Mouse (Mus musculus) forebrain, embryonic 10.5 days (tissue): ENCODE measurements around the gene Cep63. TPM values are rescaled to one million over a fixed set of nuclear protein-coding genes. Genes with fewer than 3 reads are reported as not detected.

Source experiments
- DNase-seq: peaks from one replicate; pipeline ENCODE4 v3.0.0-alpha.2; 2017; ENCODE audit warnings: low spot score; ENCODE audit errors: extremely low spot score
- H3K27ac ChIP-seq: fragments of 300-500 bp; sonication (generic); 2 replicates; pipeline ENCODE4 v1.5.1; 2016; ENCODE audit warnings: mild to moderate bottlenecking
- H3K27me3 ChIP-seq: fragments of 300-500 bp; sonication (generic); 2 replicates; pipeline ENCODE4 v1.6.1; 2016; ENCODE audit warnings: mild to moderate bottlenecking; ENCODE audit not compliant: poor library complexity, severe bottlenecking
- H3K36me3 ChIP-seq: fragments of 300-500 bp; sonication (generic); replicated peaks from 2 replicates; pipeline ENCODE4 v1.6.1; 2016; ENCODE audit warnings: mild to moderate bottlenecking, moderate library complexity
- H3K4me1 ChIP-seq: fragments of 300-500 bp; sonication (generic); 2 replicates; pipeline ENCODE4 v1.6.1; 2016
- H3K4me3 ChIP-seq: fragments of 300-500 bp; sonication (generic); 2 replicates; pipeline ENCODE4 v1.5.1; 2016; ENCODE audit warnings: mild to moderate bottlenecking, moderate library complexity
- H3K9me3 ChIP-seq: fragments of 300-500 bp; sonication (generic); 2 replicates; pipeline ENCODE4 v1.6.1; 2016; ENCODE audit warnings: mild to moderate bottlenecking, moderate library complexity
- WGBS: fragments of 180-500 bp; shearing (Covaris S2); methylation state at CpG from one replicate; pipeline ENCODE4 v1.1.7; 2016; 5-methylcytosine and 5-hydroxymethylcytosine counted together
- polyA plus RNA-seq: library from polyadenylated mRNA; unstranded; fragments of >200 nt; fragmentation: Nextera tagmentation; extraction: Ambion mirVana; gene quantifications from 2 replicates; pipeline ENCODE4 v1.2.1, GENCODE M21; 2016

Gene Cep63
- polyA plus RNA-seq, 1 experiment from 2014 or later, result 56.2 TPM

DNA sequence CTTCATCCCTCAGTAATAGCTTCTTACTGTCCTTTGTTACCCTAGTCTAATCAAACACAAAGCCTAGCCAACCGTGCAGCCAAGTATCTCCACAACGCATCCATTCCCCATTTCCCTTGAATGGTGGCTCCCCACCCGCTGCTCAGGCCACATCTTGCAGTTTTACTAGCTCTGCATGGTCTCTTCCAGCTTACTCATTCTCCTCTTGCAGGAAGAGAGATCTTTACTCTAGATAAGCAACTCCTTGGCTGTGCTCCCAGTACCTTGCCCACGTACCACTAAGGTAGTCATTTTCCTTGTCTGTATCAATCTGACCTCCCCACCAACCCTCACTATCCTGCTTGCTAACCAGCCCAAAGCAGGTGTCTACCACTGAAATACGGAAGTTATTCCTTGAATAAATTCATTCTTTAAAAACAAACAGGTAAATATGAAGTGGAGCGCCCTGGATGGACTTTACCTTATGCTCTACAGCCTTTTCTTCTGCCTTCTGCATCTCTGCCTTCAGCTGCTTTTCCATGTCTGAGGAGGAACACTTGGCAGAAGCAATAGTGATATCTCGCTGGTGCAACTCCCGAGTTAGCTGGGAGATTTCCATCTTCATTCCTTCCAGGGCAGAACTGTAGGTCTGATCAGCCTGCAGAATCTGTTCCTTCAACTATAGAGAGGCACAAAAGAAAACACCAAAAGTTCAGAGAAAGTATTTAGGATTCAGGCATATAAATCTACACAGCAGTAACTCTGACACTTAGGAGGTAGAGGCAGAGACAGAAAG is 30.5 kb downstream of the Cep63 start:
- Histone ChIP-seq H3K27me3 (no peaks in the 10 kb centered on the region), H3K4me3 (no peak overlapping the region), H3K4me1 (peaks cover 13% of the 10 kb centered on the region), H3K36me3 (peaks cover 66% of the 10 kb centered on the region), H3K27ac (no peak overlapping the region), H3K9me3 (no peaks in the 10 kb centered on the region)
- 80% methylated on average over 8 of the region's 8 CpGs for WGBS
- no peak for DNase-seq

DNA sequence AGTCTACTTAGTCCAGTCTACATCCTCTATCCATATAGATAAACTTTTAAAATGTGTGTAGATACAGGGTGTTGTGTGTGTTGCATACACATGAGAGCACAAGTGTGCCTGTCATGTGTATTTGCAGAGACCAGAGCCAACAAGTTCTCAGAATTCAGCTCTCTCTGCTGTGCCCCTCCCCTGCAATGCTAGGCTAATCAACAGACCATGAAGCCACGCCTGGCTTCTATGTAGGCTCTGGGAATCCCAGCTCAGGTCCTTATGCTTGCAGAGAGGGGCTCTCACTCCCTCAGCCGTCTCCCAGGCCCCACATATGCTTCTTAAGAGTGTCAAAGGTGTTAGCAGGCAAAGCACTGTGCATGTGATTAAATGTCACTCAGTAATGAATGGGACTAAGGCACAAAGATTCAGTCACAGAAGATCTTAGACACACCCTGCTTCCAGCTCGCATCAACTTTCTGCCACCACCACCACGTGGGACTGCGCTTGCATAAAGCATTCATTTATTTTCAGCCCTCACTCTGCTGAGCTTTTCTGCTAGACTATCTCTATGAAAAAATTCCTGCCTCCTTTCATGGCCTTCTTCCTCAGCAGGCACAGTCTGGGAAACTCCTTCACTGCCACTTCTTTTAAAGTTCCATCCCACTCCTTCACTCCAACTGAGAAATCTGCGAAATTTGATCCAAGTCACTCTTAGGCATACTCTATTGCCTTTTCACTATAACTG is 31.5 kb downstream of the Cep63 start:
- Histone ChIP-seq H3K4me3 (no peak overlapping the region), H3K4me1 (peaks cover 13% of the 10 kb centered on the region), H3K9me3 (no peaks in the 10 kb centered on the region), H3K27me3 (no peaks in the 10 kb centered on the region), H3K27ac (0 out of 2 replicates have a peak overlapping the region, but pooled peaks have one; percentile 15), H3K36me3 (peaks cover 62% of the 10 kb centered on the region)
- DNase-seq, result no peak
- 67% methylated on average over 6 of the region's 6 CpGs for WGBS

DNA sequence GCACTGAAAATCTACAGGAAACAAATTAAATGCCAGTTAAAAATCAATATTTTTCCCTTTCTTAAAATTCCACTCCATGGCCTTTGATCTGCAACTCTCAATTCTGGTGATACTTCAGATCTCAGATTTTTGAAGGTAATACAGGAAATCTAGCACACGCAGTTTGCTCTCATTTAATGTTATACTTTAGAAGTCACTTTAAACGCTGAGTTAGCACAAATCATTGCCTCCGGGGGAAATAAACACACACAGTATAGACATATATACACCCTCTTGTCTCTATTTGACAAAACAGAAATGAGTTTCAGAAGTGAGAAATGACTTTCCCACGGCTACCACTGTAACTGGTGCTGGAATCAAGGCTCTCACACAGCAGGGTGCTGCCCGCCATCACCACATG is 39.0 kb downstream of the Cep63 start:
- Histone ChIP-seq H3K27ac (no peak overlapping the region), H3K4me1 (no peaks in the 10 kb centered on the region), H3K27me3 (no peaks in the 10 kb centered on the region), H3K36me3 (peaks cover 57% of the 10 kb centered on the region), H3K4me3 (no peak overlapping the region), H3K9me3 (no peaks in the 10 kb centered on the region)
- DNase-seq, result no peak
- 90% methylated on average over 5 of the region's 5 CpGs for WGBS

DNA sequence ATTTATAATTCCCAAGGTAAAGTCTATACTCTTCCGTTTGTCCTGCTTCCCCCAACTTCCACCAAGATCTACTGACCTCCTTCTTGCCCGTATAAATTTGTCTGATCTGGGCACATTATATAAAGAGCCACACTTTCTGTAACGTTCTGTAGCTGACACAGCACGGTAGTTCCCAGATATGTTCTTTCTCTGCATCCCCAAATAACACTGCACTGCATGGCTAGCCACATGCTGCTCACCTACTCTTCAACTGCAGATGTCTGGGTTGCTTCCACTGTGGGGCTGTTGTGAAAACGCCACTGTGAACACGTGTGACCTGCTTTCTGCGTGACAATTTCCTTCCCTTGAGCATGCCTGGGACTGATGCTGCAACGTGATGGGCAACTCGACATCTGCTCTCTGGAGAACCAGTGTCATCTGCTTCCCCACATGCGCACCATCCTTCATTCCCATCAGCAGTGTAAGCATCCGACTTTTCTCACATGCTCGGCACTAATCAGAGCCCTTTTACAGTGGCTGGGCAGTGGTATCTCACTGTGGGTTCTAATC is 44.3 kb downstream of the Cep63 start:
- no peak overlapping the region for H3K27ac ChIP-seq
- no peaks in the 10 kb centered on the region for H3K9me3 ChIP-seq
- H3K4me3 ChIP-seq, result no peak overlapping the region
- 90% methylated on average over 12 of the region's 12 CpGs for WGBS
- DNase-seq, result no peak
- peaks cover 31% of the 10 kb centered on the region for H3K36me3 ChIP-seq
- H3K27me3 ChIP-seq, result no peaks in the 10 kb centered on the region
- no peaks in the 10 kb centered on the region for H3K4me1 ChIP-seq

DNA sequence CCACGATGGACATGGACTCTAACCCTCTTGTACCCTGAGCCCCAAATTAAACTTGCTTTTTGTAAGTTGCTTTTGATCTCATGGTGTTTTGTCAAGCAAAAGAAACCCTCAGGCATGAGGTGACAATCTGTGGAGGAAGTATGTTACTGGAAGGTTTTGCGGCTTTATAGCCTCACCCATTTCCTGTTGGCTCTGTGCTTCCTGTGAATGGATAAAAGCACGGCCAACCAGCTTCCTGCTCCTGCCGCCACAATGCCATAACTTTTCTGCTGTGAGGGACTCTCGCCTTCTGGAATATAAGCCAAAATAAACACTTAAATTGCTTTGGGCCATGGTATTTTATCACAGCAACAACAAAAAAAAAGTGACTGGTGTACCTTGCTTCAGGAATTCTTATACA is 48.9 kb downstream of the Cep63 start:
- Histone ChIP-seq H3K4me1 (peaks cover 16% of the 10 kb centered on the region), H3K27ac (no peak overlapping the region), H3K9me3 (no peaks in the 10 kb centered on the region), H3K36me3 (no peaks in the 10 kb centered on the region), H3K27me3 (no peaks in the 10 kb centered on the region), H3K4me3 (no peak overlapping the region)
- DNase-seq, result no peak
- WGBS, result 83% methylated on average over 5 of the region's 5 CpGs

DNA sequence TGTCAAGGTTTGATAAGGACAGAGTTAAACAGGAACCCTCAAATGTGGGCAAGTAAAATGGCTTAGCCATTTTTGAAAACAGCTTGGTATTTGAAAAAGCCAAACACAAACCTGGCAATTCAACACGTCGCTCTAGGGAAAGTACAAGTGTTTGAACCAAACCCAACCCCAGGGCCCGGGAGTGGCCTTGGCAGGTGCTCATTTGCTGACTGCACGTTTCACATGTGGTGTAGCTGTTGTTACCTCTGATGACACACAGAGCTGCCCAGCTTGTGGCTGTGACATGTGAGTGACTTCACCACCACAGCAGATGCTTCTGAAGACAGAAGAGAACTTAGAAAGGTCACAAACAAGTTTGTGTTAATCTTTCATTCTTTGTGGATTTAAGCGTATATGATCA is 53.4 kb downstream of the Cep63 start:
- Histone ChIP-seq H3K9me3 (no peaks in the 10 kb centered on the region), H3K4me3 (no peak overlapping the region), H3K36me3 (no peaks in the 10 kb centered on the region), H3K4me1 (peaks cover 16% of the 10 kb centered on the region), H3K27ac (no peak overlapping the region), H3K27me3 (no peaks in the 10 kb centered on the region)
- 90% methylated on average over 5 of the region's 5 CpGs for WGBS
- DNase-seq, result no peak

DNA sequence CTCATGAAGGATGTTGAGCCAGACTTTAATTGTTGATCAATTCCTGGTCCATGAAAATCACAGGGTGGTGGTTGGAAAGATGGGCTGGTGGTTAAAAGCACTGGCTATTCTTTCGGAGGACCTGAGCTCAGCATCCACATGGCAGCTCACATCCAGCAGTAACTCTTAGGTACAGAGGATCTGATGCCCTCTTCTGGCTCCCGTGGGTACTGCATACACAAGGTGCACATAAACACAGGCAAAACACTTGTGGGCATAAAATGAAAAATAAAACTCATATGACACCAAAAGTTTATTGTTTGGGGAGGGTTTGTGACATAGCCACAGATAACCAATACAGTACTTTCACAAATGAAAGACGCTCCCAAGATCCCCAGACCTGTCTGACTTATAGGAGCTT is 67.9 kb downstream of the Cep63 start:
- no peak for DNase-seq
- H3K27me3 ChIP-seq, result no peaks in the 10 kb centered on the region
- 95% methylated on average over 3 of the region's 3 CpGs for WGBS

DNA sequence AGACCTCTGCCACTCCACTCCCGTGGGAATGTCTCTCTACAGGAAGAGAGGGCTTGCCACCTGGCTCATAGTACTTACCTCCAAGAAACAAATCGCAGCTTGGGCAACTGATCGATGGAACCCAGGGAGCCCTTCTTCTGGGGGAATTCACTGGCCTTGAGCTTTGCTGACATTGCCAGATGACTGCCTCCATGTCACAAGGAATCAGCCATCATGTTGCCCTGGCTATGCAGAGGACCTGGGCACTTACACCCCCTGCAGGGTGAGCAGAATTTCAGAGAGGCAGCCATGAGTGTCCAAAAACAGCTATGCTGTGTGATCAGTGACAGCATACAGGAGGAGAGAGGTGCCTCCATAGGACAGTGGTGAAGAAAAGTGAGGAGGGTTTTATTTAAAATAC is 72.6 kb downstream of the Cep63 start:
- Histone ChIP-seq H3K9me3 (no peaks in the 10 kb centered on the region; the same call in 1 of the 2 replicates), H3K27ac (no peak overlapping the region), H3K36me3 (no peaks in the 10 kb centered on the region), H3K27me3 (peaks cover 26% of the 10 kb centered on the region), H3K4me1 (no peaks in the 10 kb centered on the region), H3K4me3 (no peak overlapping the region)
- DNase-seq, result no peak
- WGBS, result 91% methylated on average over 3 of the region's 3 CpGs

More for the DNA sequence above, 67.9 kb downstream of the Cep63 start:
- H3K9me3 ChIP-seq, result no peaks in the 10 kb centered on the region; the same call in 1 of the 2 replicates
- no peaks in the 10 kb centered on the region for H3K36me3 ChIP-seq
- no peaks in the 10 kb centered on the region for H3K4me1 ChIP-seq
- H3K27ac ChIP-seq, result no peak overlapping the region
- no peak overlapping the region for H3K4me3 ChIP-seq

DNA sequence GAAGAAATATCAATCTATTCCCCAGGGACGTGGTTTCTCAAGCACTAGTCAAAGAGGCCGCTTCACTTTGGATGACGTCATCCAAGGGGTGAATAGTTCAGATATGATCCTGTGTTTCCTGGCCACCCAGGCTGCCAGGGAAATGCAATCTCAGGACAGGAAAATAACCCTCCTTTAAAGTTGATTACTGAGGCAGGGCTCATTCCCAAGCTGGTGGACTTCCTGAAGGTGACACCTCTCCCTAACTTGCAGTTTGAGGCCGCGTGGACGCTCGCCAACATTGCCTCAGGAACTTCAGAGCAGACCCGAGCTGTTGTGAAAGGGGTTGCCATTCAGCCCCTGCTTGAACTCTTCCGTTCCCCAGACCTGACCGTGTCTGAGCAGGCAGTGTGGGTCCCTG is 74.6 kb downstream of the Cep63 start:
- peaks cover 45% of the 10 kb centered on the region for H3K27me3 ChIP-seq
- WGBS, result 88% methylated on average over 10 of the region's 10 CpGs
- H3K4me3 ChIP-seq, result no peak overlapping the region
- no peak overlapping the region for H3K27ac ChIP-seq
- H3K36me3 ChIP-seq, result no peaks in the 10 kb centered on the region
- DNase-seq, result no peak
- no peaks in the 10 kb centered on the region for H3K9me3 ChIP-seq
- peaks cover 7% of the 10 kb centered on the region for H3K4me1 ChIP-seq

DNA sequence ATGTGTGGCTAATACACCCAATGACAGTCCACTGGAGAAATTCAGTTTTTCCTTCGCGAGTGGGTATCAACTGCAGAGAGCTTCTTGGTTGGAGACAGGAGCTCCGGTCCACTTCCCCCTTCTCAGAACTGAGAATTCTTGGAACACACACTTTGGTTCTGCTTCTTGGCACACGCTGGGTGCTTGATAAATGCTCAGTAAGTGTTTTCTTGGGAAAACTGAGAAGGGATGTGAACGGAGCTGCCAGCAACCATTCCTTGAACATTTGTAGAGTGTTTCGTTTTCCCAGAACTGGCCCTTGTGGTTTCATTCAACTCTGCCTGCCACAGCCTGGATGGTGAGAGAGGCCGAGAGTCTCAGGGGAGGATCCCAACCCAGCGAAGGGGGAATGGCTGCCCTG is 77.1 kb downstream of the Cep63 start:
- 87% methylated on average over 8 of the region's 8 CpGs for WGBS
- DNase-seq, result no peak
- Histone ChIP-seq H3K4me1 (peaks cover 30% of the 10 kb centered on the region), H3K9me3 (no peaks in the 10 kb centered on the region), H3K36me3 (no peaks in the 10 kb centered on the region), H3K27ac (no peak overlapping the region), H3K27me3 (peaks cover 57% of the 10 kb centered on the region), H3K4me3 (no peak overlapping the region)

DNA sequence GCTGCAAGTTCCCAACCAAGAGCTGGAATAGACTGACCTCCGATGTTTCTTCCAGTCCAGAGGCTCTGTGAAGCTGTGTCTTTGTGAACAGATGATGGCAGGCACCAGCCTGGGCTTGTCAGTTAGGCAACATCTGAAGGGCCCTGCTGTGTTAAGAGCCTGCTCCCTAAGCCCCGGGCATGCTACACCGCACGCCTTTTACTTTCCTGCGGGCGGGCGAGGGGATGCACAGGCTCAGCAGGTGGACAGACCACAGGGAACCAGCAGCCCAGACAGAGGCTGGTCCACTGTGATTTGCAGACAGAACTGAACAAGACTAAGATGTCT is 79.3 kb downstream of the Cep63 start:
- no peak overlapping the region for H3K27ac ChIP-seq

DNA sequence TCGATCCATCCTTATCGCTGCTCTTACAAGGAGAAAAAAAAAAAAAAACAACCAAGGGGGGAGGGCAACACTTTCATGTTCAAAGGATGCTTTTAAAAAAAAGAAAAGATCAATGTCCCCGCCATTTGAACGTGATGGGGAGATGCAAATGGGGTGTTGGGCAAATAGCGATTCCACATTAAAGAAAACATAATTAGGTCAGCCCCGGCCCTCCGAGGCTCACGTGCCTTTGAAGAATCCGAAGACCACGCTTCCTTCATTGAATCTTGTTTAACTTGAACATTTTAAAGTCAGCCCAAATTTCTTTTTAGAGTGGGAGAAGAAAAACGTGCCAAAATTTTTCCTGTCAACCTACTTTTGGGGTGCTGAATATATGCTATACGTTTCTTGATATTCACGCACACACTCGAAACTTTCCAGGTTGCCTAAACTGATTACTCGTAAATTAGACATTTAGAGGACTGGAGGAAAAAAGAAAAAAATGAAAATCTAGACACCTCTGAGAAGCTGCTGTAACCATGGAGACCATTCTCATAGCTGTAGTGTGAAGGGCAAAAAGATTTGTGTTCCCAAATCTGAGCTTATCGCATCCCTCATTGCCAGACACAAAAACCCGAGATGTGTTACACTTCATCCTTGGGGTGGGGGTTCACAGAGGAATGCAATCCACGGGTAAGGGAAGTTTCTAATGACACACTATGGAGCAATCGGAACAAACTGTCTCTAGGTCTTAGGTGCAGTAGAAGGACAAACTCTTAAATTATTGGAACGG is 79.9 kb downstream of the Cep63 start:
- peaks cover 84% of the 10 kb centered on the region for H3K27me3 ChIP-seq

More for the DNA sequence above, 79.3 kb downstream of the Cep63 start:
- no peak for DNase-seq
- no peak overlapping the region for H3K4me3 ChIP-seq
- WGBS, result 28% methylated on average over 7 of the region's 7 CpGs
- H3K9me3 ChIP-seq, result no peaks in the 10 kb centered on the region
- peaks cover 79% of the 10 kb centered on the region for H3K27me3 ChIP-seq
- no peaks in the 10 kb centered on the region for H3K36me3 ChIP-seq
- peaks cover 48% of the 10 kb centered on the region for H3K4me1 ChIP-seq

More for the DNA sequence above, 79.9 kb downstream of the Cep63 start:
- WGBS, result 61% methylated on average over 20 of the region's 20 CpGs
- Histone ChIP-seq H3K36me3 (no peaks in the 10 kb centered on the region), H3K9me3 (no peaks in the 10 kb centered on the region), H3K27ac (no peak overlapping the region), H3K4me1 (peaks cover 48% of the 10 kb centered on the region), H3K4me3 (peak overlapping the region; percentile 51; the same call in 1 of the 2 replicates)
- no peak for DNase-seq
